Mouse (Mus musculus): ENCODE measurements around the gene Wnt5b. TPM values are rescaled to one million over a fixed set of nuclear protein-coding genes. Genes with fewer than 3 reads are reported as not detected.

The Wnt5b gene
- polyA plus RNA-seq, 1 experiment = 0.04 TPM

DNA sequence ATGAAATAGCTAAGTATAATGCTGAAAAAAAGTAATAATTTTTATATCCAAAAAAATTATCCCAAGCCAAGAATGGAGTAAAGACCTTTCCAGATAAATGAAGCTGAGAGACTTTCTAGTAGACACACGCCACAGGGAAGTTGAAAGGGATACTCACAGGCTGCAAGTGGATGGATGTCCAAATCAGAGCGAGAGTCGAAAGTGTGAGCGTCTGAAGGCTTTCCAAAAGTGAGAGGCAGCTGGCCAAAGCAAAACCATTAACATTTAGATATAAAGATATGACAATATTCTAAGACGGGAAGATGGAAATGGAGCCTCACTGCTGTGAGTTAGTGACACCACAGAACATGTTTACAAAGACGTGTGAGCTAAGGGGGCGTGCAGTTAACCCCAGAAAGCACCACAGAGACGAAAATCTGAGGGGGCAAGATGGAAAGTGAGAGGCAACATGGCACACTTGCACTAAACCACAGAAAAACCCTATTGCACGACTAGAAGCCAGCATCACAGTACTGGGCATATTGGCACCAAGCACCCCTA, 10.9 kb downstream of the Wnt5b start:
- TF ChIP-seq MAX (IDR thresholded peaks at IDR 0.05; ENCODE audit: low read depth) = no peak
- TF ChIP-seq REST (IDR thresholded peaks at IDR 0.05; ENCODE audit: insufficient read depth, insufficient read length) = no peak
- Histone ChIP-seq H3K36me3 (ENCODE audit: control insufficient read depth, insufficient read depth) (no peaks in the 10 kb centered on the region), H3K79me2 (ENCODE audit: control insufficient read depth, insufficient read depth) (no peaks in the 10 kb centered on the region), H3K4me3 (no peak overlapping the region), H3K27me3 (ENCODE audit: control insufficient read depth, insufficient read depth, insufficient read length) (no peaks in the 10 kb centered on the region), H3K4me2 (ENCODE audit: low read depth) (no peak overlapping the region), H3ac (ENCODE audit: control insufficient read depth, insufficient read length) (no peak overlapping the region)

GRCm38 (mm10) chr6:119529659-119530058, 14.5 kb downstream of the Wnt5b start:
- Histone ChIP-seq H3ac (ENCODE audit: control insufficient read depth, insufficient read length) (no peak overlapping the region), H3K79me2 (ENCODE audit: control insufficient read depth, insufficient read depth) (no peaks in the 10 kb centered on the region), H3K4me2 (ENCODE audit: low read depth) (no peak overlapping the region), H3K27me3 (ENCODE audit: control insufficient read depth, insufficient read depth, insufficient read length) (no peaks in the 10 kb centered on the region), H3K36me3 (ENCODE audit: control insufficient read depth, insufficient read depth) (no peaks in the 10 kb centered on the region), H3K4me3 (no peak overlapping the region)
- TF ChIP-seq E2F4 (IDR thresholded peaks at IDR 0.05; ENCODE audit: insufficient read depth) (no peak), SRF (IDR thresholded peaks at IDR 0.05; ENCODE audit: control insufficient read depth, insufficient read length, low read depth) (no peak), TCF3 (IDR thresholded peaks at IDR 0.05; ENCODE audit: insufficient read length, low read depth) (no peak), CEBPB (IDR thresholded peaks at IDR 0.05; ENCODE audit: insufficient read depth, poor library complexity, severe bottlenecking) (no peak), USF1 (IDR thresholded peaks at IDR 0.05; ENCODE audit: low read depth) (no peak), MYOD1 (IDR thresholded peaks at IDR 0.05; ENCODE audit: control insufficient read depth in 1 of 3, insufficient read length in 2 of 3, low read depth in 2 of 3) (no peak), POLR2A (IDR thresholded peaks at IDR 0.05; ENCODE audit: insufficient read length, low read depth) (no peak), MAX (IDR thresholded peaks at IDR 0.05; ENCODE audit: low read depth) (no peak), TCF12 (IDR thresholded peaks at IDR 0.05; ENCODE audit: insufficient read depth, poor library complexity, severe bottlenecking) (no peak), REST (IDR thresholded peaks at IDR 0.05; ENCODE audit: insufficient read depth, insufficient read length) (no peak), POLR2AphosphoS2 (IDR thresholded peaks at IDR 0.05; ENCODE audit: insufficient read length, low read depth) (no peak), MYOG (IDR thresholded peaks at IDR 0.05; ENCODE audit: control insufficient read depth in 1 of 3, insufficient read depth in 1 of 3, insufficient read length in 2 of 3, low read depth in 2 of 3) (no peak)

DNA sequence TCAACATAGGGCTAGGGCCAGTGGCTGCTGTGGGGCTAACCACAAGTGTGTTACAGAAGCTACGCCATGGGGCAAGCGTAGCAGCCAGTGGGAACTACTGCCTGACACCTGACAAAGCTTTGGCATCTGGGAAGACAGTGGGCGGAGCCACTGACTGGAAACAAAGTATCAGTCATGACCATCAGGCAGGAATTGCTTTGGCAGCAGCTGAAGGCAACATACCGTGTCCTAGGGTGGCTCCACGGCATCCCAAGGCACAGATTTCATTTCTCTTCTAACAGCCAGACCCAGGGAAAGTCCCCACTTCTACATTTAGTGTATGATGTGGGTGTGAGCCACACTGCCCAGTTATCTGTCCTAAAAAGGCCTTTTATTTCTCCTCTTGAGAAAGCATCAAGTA, 17.6 kb downstream of the Wnt5b start:
- Histone ChIP-seq H3K27me3 (ENCODE audit: control insufficient read depth, insufficient read depth, insufficient read length) (no peaks in the 10 kb centered on the region), H3K36me3 (ENCODE audit: control insufficient read depth, insufficient read depth) (no peaks in the 10 kb centered on the region), H3ac (ENCODE audit: control insufficient read depth, insufficient read length) (no peak overlapping the region), H3K79me2 (ENCODE audit: control insufficient read depth, insufficient read depth) (no peaks in the 10 kb centered on the region), H3K4me2 (ENCODE audit: low read depth) (no peak overlapping the region), H3K4me3 (no peak overlapping the region)
- no peak for TF ChIP-seq E2F4 (IDR thresholded peaks at IDR 0.05; ENCODE audit: insufficient read depth)
- no peak for TF ChIP-seq MYOG (IDR thresholded peaks at IDR 0.05; ENCODE audit: control insufficient read depth in 1 of 3, insufficient read depth in 1 of 3, insufficient read length in 2 of 3, low read depth in 2 of 3)
- TF ChIP-seq POLR2AphosphoS2 (IDR thresholded peaks at IDR 0.05; ENCODE audit: insufficient read length, low read depth) = no peak
- TF ChIP-seq MAX (IDR thresholded peaks at IDR 0.05; ENCODE audit: low read depth) = no peak
- TF ChIP-seq USF1 (IDR thresholded peaks at IDR 0.05; ENCODE audit: low read depth) = no peak
- no peak for TF ChIP-seq MYOD1 (IDR thresholded peaks at IDR 0.05; ENCODE audit: control insufficient read depth in 1 of 3, insufficient read length in 2 of 3, low read depth in 2 of 3)
- TF ChIP-seq TCF12 (IDR thresholded peaks at IDR 0.05; ENCODE audit: insufficient read depth, poor library complexity, severe bottlenecking) = no peak
- no peak for TF ChIP-seq CEBPB (IDR thresholded peaks at IDR 0.05; ENCODE audit: insufficient read depth, poor library complexity, severe bottlenecking)
- TF ChIP-seq TCF3 (IDR thresholded peaks at IDR 0.05; ENCODE audit: insufficient read length, low read depth) = no peak
- no peak for TF ChIP-seq REST (IDR thresholded peaks at IDR 0.05; ENCODE audit: insufficient read depth, insufficient read length)
- TF ChIP-seq SRF (IDR thresholded peaks at IDR 0.05; ENCODE audit: control insufficient read depth, insufficient read length, low read depth) = no peak
- TF ChIP-seq POLR2A (IDR thresholded peaks at IDR 0.05; ENCODE audit: insufficient read length, low read depth) = no peak

- H3ac ChIP-seq (ENCODE audit: control insufficient read depth, insufficient read length) = no peak overlapping the region
- H3K4me3 ChIP-seq = no peak overlapping the region
- no peak overlapping the region for H3K4me2 ChIP-seq (ENCODE audit: low read depth)
- H3K27me3 ChIP-seq (ENCODE audit: control insufficient read depth, insufficient read depth, insufficient read length) = no peaks in the 10 kb centered on the region
- no peaks in the 10 kb centered on the region for H3K36me3 ChIP-seq (ENCODE audit: control insufficient read depth, insufficient read depth)
- no peaks in the 10 kb centered on the region for H3K79me2 ChIP-seq (ENCODE audit: control insufficient read depth, insufficient read depth)
- TF ChIP-seq POLR2A (IDR thresholded peaks at IDR 0.05; ENCODE audit: insufficient read length, low read depth) = no peak
- peak in 1 of 3 experiments; percentile 33 for TF ChIP-seq MYOD1 (IDR thresholded peaks at IDR 0.05; ENCODE audit: control insufficient read depth in 1 of 3, insufficient read length in 2 of 3, low read depth in 2 of 3)
- no peak for TF ChIP-seq MYOG (IDR thresholded peaks at IDR 0.05; ENCODE audit: control insufficient read depth in 1 of 3, insufficient read depth in 1 of 3, insufficient read length in 2 of 3, low read depth in 2 of 3)
These were observed 22.2 kb downstream of the Wnt5b start for GRCm38 (mm10) chr6:119521931-119522391.

DNA sequence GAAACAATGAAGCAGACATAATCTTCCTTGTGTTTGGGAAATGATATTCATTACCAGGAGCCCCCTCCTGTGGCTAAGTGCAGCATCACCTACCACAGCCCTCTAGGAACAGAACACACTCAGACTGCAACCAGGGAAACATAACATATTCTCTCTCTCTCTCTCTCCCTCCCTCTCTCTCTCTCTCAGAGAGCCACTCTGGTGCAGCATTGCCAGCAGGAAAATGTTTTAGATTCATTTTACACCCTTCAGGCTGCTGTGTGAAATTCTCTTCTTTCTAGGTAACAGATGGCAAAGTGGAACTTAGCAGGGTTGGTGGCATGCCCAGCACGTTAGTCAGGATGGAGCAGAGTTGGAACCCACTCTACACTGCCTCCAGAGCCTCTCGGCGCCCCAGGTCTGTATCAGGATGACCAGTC, 22.7 kb downstream of the Wnt5b start:
- Histone ChIP-seq H3K27me3 (ENCODE audit: control insufficient read depth, insufficient read depth, insufficient read length) (no peaks in the 10 kb centered on the region), H3K4me3 (no peak overlapping the region), H3K4me2 (ENCODE audit: low read depth) (no peak overlapping the region), H3K36me3 (ENCODE audit: control insufficient read depth, insufficient read depth) (no peaks in the 10 kb centered on the region), H3ac (ENCODE audit: control insufficient read depth, insufficient read length) (no peak overlapping the region), H3K79me2 (ENCODE audit: control insufficient read depth, insufficient read depth) (no peaks in the 10 kb centered on the region)
- TF ChIP-seq MYOG (IDR thresholded peaks at IDR 0.05; ENCODE audit: control insufficient read depth in 1 of 3, insufficient read depth in 1 of 3, insufficient read length in 2 of 3, low read depth in 2 of 3) (no peak), TCF3 (IDR thresholded peaks at IDR 0.05; ENCODE audit: insufficient read length, low read depth) (no peak), MAX (IDR thresholded peaks at IDR 0.05; ENCODE audit: low read depth) (no peak), SRF (IDR thresholded peaks at IDR 0.05; ENCODE audit: control insufficient read depth, insufficient read length, low read depth) (no peak), POLR2AphosphoS2 (IDR thresholded peaks at IDR 0.05; ENCODE audit: insufficient read length, low read depth) (no peak), REST (IDR thresholded peaks at IDR 0.05; ENCODE audit: insufficient read depth, insufficient read length) (no peak), USF1 (IDR thresholded peaks at IDR 0.05; ENCODE audit: low read depth) (no peak), MYOD1 (IDR thresholded peaks at IDR 0.05; ENCODE audit: control insufficient read depth in 1 of 3, insufficient read length in 2 of 3, low read depth in 2 of 3) (no peak), POLR2A (IDR thresholded peaks at IDR 0.05; ENCODE audit: insufficient read length, low read depth) (no peak), TCF12 (IDR thresholded peaks at IDR 0.05; ENCODE audit: insufficient read depth, poor library complexity, severe bottlenecking) (no peak), CEBPB (IDR thresholded peaks at IDR 0.05; ENCODE audit: insufficient read depth, poor library complexity, severe bottlenecking) (no peak), E2F4 (IDR thresholded peaks at IDR 0.05; ENCODE audit: insufficient read depth) (no peak)

Measured in myocyte (in vitro differentiated cells).